Mouse (Mus musculus): Measurements from ENCODE around the gene Gpcpd1.

Gpcpd1 gene

GRCm38 (mm10) chr2:132586006-132586405 lies 1.5 kb downstream of the Gpcpd1 start:
- DNase-seq (ENCODE audit: low read depth, low spot score): no peak

- no peak for DNase-seq (ENCODE audit: low read depth, low spot score)
Observed at GRCm38 (mm10) chr2:132584191-132584590, 3.3 kb downstream of the Gpcpd1 start.

GRCm38 (mm10) chr2:132583126-132583525 lies 4.4 kb downstream of the Gpcpd1 start:
- no peak for DNase-seq (ENCODE audit: low read depth, low spot score)

GRCm38 (mm10) chr2:132582227-132582626 lies 5.3 kb downstream of the Gpcpd1 start:
- peak; percentile 88 for DNase-seq (ENCODE audit: low read depth, low spot score)

- no peak for DNase-seq (ENCODE audit: low read depth, low spot score)
Observed at GRCm38 (mm10) chr2:132579689-132580088, 7.8 kb downstream of the Gpcpd1 start.

- no peak for DNase-seq (ENCODE audit: low read depth, low spot score)
Observed at GRCm38 (mm10) chr2:132578711-132579110, 8.8 kb downstream of the Gpcpd1 start.

- peak; percentile 96 for DNase-seq (ENCODE audit: low read depth, low spot score)
Observed at GRCm38 (mm10) chr2:132578059-132578458, 9.5 kb downstream of the Gpcpd1 start.

- peak; percentile 64 for DNase-seq (ENCODE audit: low read depth, low spot score)
Observed at GRCm38 (mm10) chr2:132577431-132577981, 10.0 kb downstream of the Gpcpd1 start.

- no peak for DNase-seq (ENCODE audit: low read depth, low spot score)
Observed at GRCm38 (mm10) chr2:132576522-132577135, 10.9 kb downstream of the Gpcpd1 start.

GRCm38 (mm10) chr2:132575759-132576439 lies 11.6 kb downstream of the Gpcpd1 start:
- DNase-seq (ENCODE audit: low read depth, low spot score): peak; percentile 76

- no peak for DNase-seq (ENCODE audit: low read depth, low spot score)
Observed at GRCm38 (mm10) chr2:132575256-132575655, 12.3 kb downstream of the Gpcpd1 start.

GRCm38 (mm10) chr2:132573280-132573679 lies 14.2 kb downstream of the Gpcpd1 start:
- no peak for DNase-seq (ENCODE audit: low read depth, low spot score)

- DNase-seq (ENCODE audit: low read depth, low spot score): no peak
Observed at GRCm38 (mm10) chr2:132572651-132573050, 14.9 kb downstream of the Gpcpd1 start.

- no peak for DNase-seq (ENCODE audit: low read depth, low spot score)
Observed at GRCm38 (mm10) chr2:132571301-132571700, 16.2 kb downstream of the Gpcpd1 start.

- no peak for DNase-seq (ENCODE audit: low read depth, low spot score)
Observed at GRCm38 (mm10) chr2:132570869-132571268, 16.7 kb downstream of the Gpcpd1 start.

- no peak for DNase-seq (ENCODE audit: low read depth, low spot score)
Observed at GRCm38 (mm10) chr2:132569686-132570085, 17.8 kb downstream of the Gpcpd1 start.

- no peak for DNase-seq (ENCODE audit: low read depth, low spot score)
Observed at GRCm38 (mm10) chr2:132567414-132567813, 20.1 kb downstream of the Gpcpd1 start.

GRCm38 (mm10) chr2:132561860-132562259 lies 25.7 kb downstream of the Gpcpd1 start:
- no peak for DNase-seq (ENCODE audit: low read depth, low spot score)

GRCm38 (mm10) chr2:132527864-132528263 lies 59.7 kb downstream of the Gpcpd1 start:
- no peak for DNase-seq (ENCODE audit: low read depth, low spot score)

- DNase-seq (ENCODE audit: low read depth, low spot score): peak; percentile 15
Observed at GRCm38 (mm10) chr2:132526894-132527532, 60.5 kb downstream of the Gpcpd1 start.

GRCm38 (mm10) chr2:132526110-132526509 lies 61.4 kb downstream of the Gpcpd1 start:
- DNase-seq (ENCODE audit: low read depth, low spot score): no peak

Measured in brain, adult 2 months (tissue).